Mouse (Mus musculus) kidney, embryonic 15.5 days (tissue): ENCODE data around the gene Hectd1. TPM values are rescaled to one million over a fixed set of nuclear protein-coding genes. Genes with fewer than 3 reads are reported as not detected.
A peak's percentile ranks its signal among the peaks of the same experiment; 100 is the strongest.

Experiments used
- ATAC-seq: fragments of 200-750 bp; cut with Nextera tagmentation; replicated peaks from 2 replicates; pipeline ENCODE4 v1.8.0; 2017; ENCODE audit warnings: moderate TSS enrichment; ENCODE audit not compliant: low FRiP score
- H3K27ac ChIP-seq: fragments of 300-500 bp; sonication (generic); 2 replicates; pipeline ENCODE4 v1.5.1; 2015; ENCODE audit warnings: mild to moderate bottlenecking, inconsistent platforms
- H3K27me3 ChIP-seq: fragments of 300-500 bp; sonication (generic); 2 replicates; pipeline ENCODE4 v1.6.1; 2015; ENCODE audit warnings: inconsistent platforms
- H3K36me3 ChIP-seq: fragments of 300-500 bp; sonication (generic); 2 replicates; pipeline ENCODE4 v1.6.1; 2015; ENCODE audit warnings: inconsistent platforms
- H3K4me1 ChIP-seq: fragments of 300-500 bp; sonication (generic); 2 replicates; pipeline ENCODE4 v1.6.1; 2015; ENCODE audit warnings: inconsistent platforms
- H3K4me2 ChIP-seq: fragments of 300-500 bp; sonication (generic); 2 replicates; pipeline ENCODE4 v1.6.1; 2015; ENCODE audit warnings: moderate library complexity, mild to moderate bottlenecking, inconsistent platforms
- H3K4me3 ChIP-seq: fragments of 300-500 bp; sonication (generic); replicated peaks from 2 replicates; pipeline ENCODE4 v1.5.1; 2015; ENCODE audit warnings: mild to moderate bottlenecking, inconsistent platforms
- H3K9ac ChIP-seq: fragments of 300-500 bp; sonication (generic); 2 replicates; pipeline ENCODE4 v1.6.1; 2015; ENCODE audit warnings: mild to moderate bottlenecking, inconsistent platforms
- H3K9me3 ChIP-seq: fragments of 300-500 bp; sonication (generic); replicated peaks from 2 replicates; pipeline ENCODE4 v1.6.1; 2016; ENCODE audit warnings: inconsistent platforms
- WGBS: fragments of 180-500 bp; shearing (Covaris S2); methylation state at CpG from one replicate; pipeline ENCODE4 v1.1.7; 2015; ENCODE audit warnings: mixed read lengths; 5-methylcytosine and 5-hydroxymethylcytosine counted together
- polyA plus RNA-seq: library from polyadenylated mRNA; unstranded; fragments of >200 nt; fragmentation: Nextera tagmentation; extraction: Ambion mirVana; gene quantifications from 2 replicates; pipeline ENCODE4 v1.2.1, GENCODE M21; 2015

Gene Hectd1
- polyA plus RNA-seq, 1 experiment from 2014 or later = 40.8 TPM

GRCm38 (mm10) chr12:51855872-51856271, 26.5 kb upstream of the Hectd1 start:
- 90% methylated on average over 2 of the region's 2 CpGs for WGBS

GRCm38 (mm10) chr12:51855453-51855852, 26.1 kb upstream of the Hectd1 start:
- H3K9me3 ChIP-seq = no peaks in the 10 kb centered on the region
- no peak for ATAC-seq
- no peaks in the 10 kb centered on the region for H3K4me1 ChIP-seq
- no peak overlapping the region for H3K4me3 ChIP-seq
- no peak overlapping the region for H3K4me2 ChIP-seq
- WGBS = 90% methylated on average over 7 of the region's 7 CpGs
- no peak overlapping the region for H3K27ac ChIP-seq
- H3K9ac ChIP-seq = no peak overlapping the region
- H3K36me3 ChIP-seq = no peaks in the 10 kb centered on the region
- no peaks in the 10 kb centered on the region for H3K27me3 ChIP-seq

More at GRCm38 (mm10) chr12:51855872-51856271, 26.5 kb upstream of the Hectd1 start:
- Histone ChIP-seq H3K36me3 (no peaks in the 10 kb centered on the region), H3K27me3 (no peaks in the 10 kb centered on the region), H3K4me1 (no peaks in the 10 kb centered on the region), H3K4me2 (no peak overlapping the region), H3K9ac (no peak overlapping the region), H3K27ac (no peak overlapping the region), H3K9me3 (no peaks in the 10 kb centered on the region), H3K4me3 (no peak overlapping the region)
- ATAC-seq = no peak

GRCm38 (mm10) chr12:51851617-51852016, 22.3 kb upstream of the Hectd1 start:
- Histone ChIP-seq H3K27me3 (no peaks in the 10 kb centered on the region), H3K36me3 (no peaks in the 10 kb centered on the region), H3K9ac (no peak overlapping the region), H3K4me3 (no peak overlapping the region), H3K4me2 (no peak overlapping the region), H3K4me1 (no peaks in the 10 kb centered on the region), H3K9me3 (no peaks in the 10 kb centered on the region), H3K27ac (no peak overlapping the region)
- WGBS = 86% methylated on average over 4 of the region's 4 CpGs
- ATAC-seq = no peak

- 90% methylated on average over 3 of the region's 3 CpGs for WGBS
- H3K4me2 ChIP-seq = no peak overlapping the region
- H3K4me1 ChIP-seq = no peaks in the 10 kb centered on the region
- ATAC-seq = no peak
- H3K9ac ChIP-seq = no peak overlapping the region
- no peak overlapping the region for H3K27ac ChIP-seq
- no peaks in the 10 kb centered on the region for H3K9me3 ChIP-seq
- no peaks in the 10 kb centered on the region for H3K36me3 ChIP-seq
- no peak overlapping the region for H3K4me3 ChIP-seq
- no peaks in the 10 kb centered on the region for H3K27me3 ChIP-seq
Observed at GRCm38 (mm10) chr12:51851155-51851554, 21.8 kb upstream of the Hectd1 start.

GRCm38 (mm10) chr12:51850339-51850738, 21.0 kb upstream of the Hectd1 start:
- H3K4me3 ChIP-seq = no peak overlapping the region
- no peaks in the 10 kb centered on the region for H3K27me3 ChIP-seq
- H3K27ac ChIP-seq = no peak overlapping the region
- 89% methylated on average over 4 of the region's 4 CpGs for WGBS
- H3K9ac ChIP-seq = no peak overlapping the region
- no peaks in the 10 kb centered on the region for H3K9me3 ChIP-seq
- ATAC-seq = no peak
- H3K4me2 ChIP-seq = no peak overlapping the region
- peaks cover under 1% of the 10 kb centered on the region; the same call in 1 of the 2 replicates for H3K4me1 ChIP-seq
- no peaks in the 10 kb centered on the region for H3K36me3 ChIP-seq

GRCm38 (mm10) chr12:51849902-51850301, 20.6 kb upstream of the Hectd1 start:
- Histone ChIP-seq H3K36me3 (no peaks in the 10 kb centered on the region), H3K4me3 (no peak overlapping the region)

GRCm38 (mm10) chr12:51847953-51848680, 18.8 kb upstream of the Hectd1 start:
- no peaks in the 10 kb centered on the region for H3K9me3 ChIP-seq
- 78% methylated on average over 9 of the region's 9 CpGs for WGBS
- H3K27ac ChIP-seq = no peak overlapping the region
- H3K4me3 ChIP-seq = no peak overlapping the region
- H3K36me3 ChIP-seq = no peaks in the 10 kb centered on the region
- no peaks in the 10 kb centered on the region for H3K27me3 ChIP-seq
- no peak overlapping the region for H3K4me2 ChIP-seq
- no peak for ATAC-seq
- no peak overlapping the region for H3K9ac ChIP-seq
- peaks cover 14% of the 10 kb centered on the region for H3K4me1 ChIP-seq

More at GRCm38 (mm10) chr12:51849902-51850301, 20.6 kb upstream of the Hectd1 start:
- WGBS = 84% methylated on average over 2 of the region's 2 CpGs
- no peak overlapping the region for H3K9ac ChIP-seq
- H3K4me2 ChIP-seq = no peak overlapping the region
- ATAC-seq = no peak
- H3K27me3 ChIP-seq = no peaks in the 10 kb centered on the region
- peaks cover 4% of the 10 kb centered on the region; the same call in 1 of the 2 replicates for H3K4me1 ChIP-seq
- H3K27ac ChIP-seq = no peak overlapping the region
- no peaks in the 10 kb centered on the region for H3K9me3 ChIP-seq

- Histone ChIP-seq H3K36me3 (no peaks in the 10 kb centered on the region), H3K4me1 (peaks cover 14% of the 10 kb centered on the region), H3K27me3 (no peaks in the 10 kb centered on the region), H3K4me3 (peak overlapping the region; percentile 55), H3K4me2 (peak overlapping the region; percentile 71), H3K9ac (no peak overlapping the region), H3K9me3 (no peaks in the 10 kb centered on the region), H3K27ac (peak overlapping the region; percentile 81; the same call in 1 of the 2 replicates)
- ATAC-seq = peak; percentile 55; the same call in 1 of the 2 replicates
- WGBS = 12% methylated on average over 1 of the region's 1 CpGs
Observed at GRCm38 (mm10) chr12:51845261-51845660, 15.9 kb upstream of the Hectd1 start.

GRCm38 (mm10) chr12:51844771-51845256, 15.5 kb upstream of the Hectd1 start:
- H3K9me3 ChIP-seq = no peaks in the 10 kb centered on the region
- H3K4me1 ChIP-seq = peaks cover 14% of the 10 kb centered on the region
- peak; percentile 100 for ATAC-seq
- no peaks in the 10 kb centered on the region for H3K36me3 ChIP-seq
- under 1% methylated on average over 17 of the region's 17 CpGs for WGBS
- peak overlapping the region; percentile 37 for H3K9ac ChIP-seq
- peak overlapping the region; percentile 71 for H3K4me2 ChIP-seq
- H3K27ac ChIP-seq = peak overlapping the region; percentile 81
- H3K27me3 ChIP-seq = no peaks in the 10 kb centered on the region
- H3K4me3 ChIP-seq = peak overlapping the region; percentile 55

- Histone ChIP-seq H3K27me3 (no peaks in the 10 kb centered on the region), H3K4me3 (peak overlapping the region; percentile 55), H3K4me2 (peak overlapping the region; percentile 71), H3K4me1 (peaks cover 14% of the 10 kb centered on the region), H3K36me3 (no peaks in the 10 kb centered on the region), H3K9me3 (no peaks in the 10 kb centered on the region), H3K9ac (peak overlapping the region; percentile 37; the same call in 1 of the 2 replicates), H3K27ac (peak overlapping the region; percentile 81; the same call in 1 of the 2 replicates)
- 43% methylated on average over 15 of the region's 15 CpGs for WGBS
- no peak for ATAC-seq
Observed at GRCm38 (mm10) chr12:51843576-51844520, 14.5 kb upstream of the Hectd1 start.

GRCm38 (mm10) chr12:51842081-51842864, 12.9 kb upstream of the Hectd1 start:
- no peak for ATAC-seq
- H3K27me3 ChIP-seq = no peaks in the 10 kb centered on the region
- H3K9me3 ChIP-seq = no peaks in the 10 kb centered on the region
- no peak overlapping the region for H3K4me3 ChIP-seq
- peaks cover 14% of the 10 kb centered on the region for H3K4me1 ChIP-seq
- H3K36me3 ChIP-seq = no peaks in the 10 kb centered on the region
- 74% methylated on average over 6 of the region's 6 CpGs for WGBS
- H3K9ac ChIP-seq = no peak overlapping the region
- no peak overlapping the region for H3K27ac ChIP-seq
- no peak overlapping the region for H3K4me2 ChIP-seq
